Mouse (Mus musculus) right cerebral cortex, adult 18-20 months (tissue): ENCODE results near the gene Ldlrad1.

Experiments
- DNase-seq: peaks from one replicate; pipeline ENCODE4 v3.0.0; 2022; ENCODE audit warnings: mixed read lengths

Ldlrad1 gene

GRCm38 (mm10) chr4:107211936-107212335 is 3.0 kb downstream of the Ldlrad1 start:
- DNase-seq = no peak

- no peak for DNase-seq
These were observed 4.5 kb downstream of the Ldlrad1 start for GRCm38 (mm10) chr4:107213279-107214011.

GRCm38 (mm10) chr4:107217574-107217973 is 8.6 kb downstream of the Ldlrad1 start:
- no peak for DNase-seq

GRCm38 (mm10) chr4:107221524-107221923 is 12.5 kb downstream of the Ldlrad1 start:
- no peak for DNase-seq

- DNase-seq = no peak
These were observed 14.5 kb downstream of the Ldlrad1 start for GRCm38 (mm10) chr4:107223225-107224204.

- no peak for DNase-seq
These were observed 17.3 kb downstream of the Ldlrad1 start for GRCm38 (mm10) chr4:107226313-107226712.

GRCm38 (mm10) chr4:107232219-107232618 is 23.2 kb downstream of the Ldlrad1 start:
- DNase-seq = no peak

GRCm38 (mm10) chr4:107238253-107238652 is 29.3 kb downstream of the Ldlrad1 start:
- DNase-seq = no peak

- no peak for DNase-seq
These were observed 31.2 kb downstream of the Ldlrad1 start for GRCm38 (mm10) chr4:107240196-107240595.

GRCm38 (mm10) chr4:107243365-107244333 is 34.7 kb downstream of the Ldlrad1 start:
- DNase-seq = no peak

- DNase-seq = no peak
These were observed 36.4 kb downstream of the Ldlrad1 start for GRCm38 (mm10) chr4:107245368-107245767.

GRCm38 (mm10) chr4:107246040-107246439 is 37.1 kb downstream of the Ldlrad1 start:
- DNase-seq = no peak

- no peak for DNase-seq
These were observed 38.1 kb downstream of the Ldlrad1 start for GRCm38 (mm10) chr4:107247110-107247509.

GRCm38 (mm10) chr4:107248061-107248460 is 39.1 kb downstream of the Ldlrad1 start:
- DNase-seq = no peak

- peak; percentile 21 for DNase-seq
These were observed 40.5 kb downstream of the Ldlrad1 start for GRCm38 (mm10) chr4:107249471-107249870.

- DNase-seq = peak; percentile 32
These were observed 41.5 kb downstream of the Ldlrad1 start for GRCm38 (mm10) chr4:107250494-107250893.

GRCm38 (mm10) chr4:107252522-107252921 is 43.5 kb downstream of the Ldlrad1 start:
- no peak for DNase-seq

- DNase-seq = peak; percentile 95
These were observed 44.4 kb downstream of the Ldlrad1 start, which contains the start of the genes Lrrc42 and Hspb11 for GRCm38 (mm10) chr4:107253125-107254091. Lrrc42 (minus strand) TSS chr4:107253532. Hspb11 (plus strand) TSS chr4:107253593.

GRCm38 (mm10) chr4:107254414-107254813 is 45.4 kb downstream of the Ldlrad1 start:
- DNase-seq = no peak

- no peak for DNase-seq
These were observed 51.0 kb downstream of the Ldlrad1 start for GRCm38 (mm10) chr4:107260001-107260400.
